Mouse (Mus musculus): Measurements from ENCODE around the gene Henmt1.

Henmt1 gene

DNA sequence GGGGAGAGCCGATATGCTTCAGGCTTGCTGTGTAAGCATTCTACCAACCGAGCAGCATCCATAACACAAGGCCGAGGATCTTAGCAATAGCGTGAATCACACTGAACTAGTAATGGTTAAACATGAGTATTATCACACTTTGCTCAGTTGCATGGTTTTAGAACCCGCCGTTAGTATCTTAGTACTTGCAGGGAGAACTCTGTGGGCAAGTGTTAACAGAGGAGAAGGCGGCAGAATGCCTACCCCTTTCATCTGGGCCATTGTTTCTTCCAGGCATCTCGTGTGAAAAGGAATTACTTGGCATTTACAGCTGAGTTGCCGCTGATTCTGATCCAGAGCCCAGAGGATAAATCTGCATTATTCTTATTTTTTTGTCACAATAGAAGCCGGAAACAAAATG is 1.3 kb downstream of the Henmt1 start:
- DNase-seq: no peak

DNA sequence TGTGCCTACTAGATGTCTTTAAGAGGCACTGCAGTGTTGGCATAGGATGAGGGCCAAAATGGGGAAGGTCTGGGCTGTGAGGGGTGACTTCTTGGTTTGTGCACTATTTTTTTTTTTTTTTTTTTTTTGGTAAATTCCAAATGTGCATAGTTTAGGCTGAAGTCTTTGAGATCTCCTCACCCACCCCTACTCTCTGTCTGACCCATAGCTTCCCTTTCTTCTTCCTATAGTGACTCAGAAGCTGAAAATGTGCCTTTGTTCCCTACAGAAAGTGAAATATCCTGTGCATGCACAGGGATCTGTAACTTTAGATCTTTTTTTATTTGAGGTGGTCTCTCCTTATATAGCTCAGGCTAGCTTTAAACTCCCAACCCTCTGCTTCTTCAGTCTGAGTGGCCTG is 18.3 kb downstream of the Henmt1 start:
- no peak for DNase-seq

- DNase-seq: no peak
Observed at GRCm38 (mm10) chr3:108959680-108960295, 20.1 kb downstream of the Henmt1 start.

- peak; percentile 27 to 68 for DNase-seq
Observed at GRCm38 (mm10) chr3:108961226-108961625, 21.6 kb downstream of the Henmt1 start.

DNA sequence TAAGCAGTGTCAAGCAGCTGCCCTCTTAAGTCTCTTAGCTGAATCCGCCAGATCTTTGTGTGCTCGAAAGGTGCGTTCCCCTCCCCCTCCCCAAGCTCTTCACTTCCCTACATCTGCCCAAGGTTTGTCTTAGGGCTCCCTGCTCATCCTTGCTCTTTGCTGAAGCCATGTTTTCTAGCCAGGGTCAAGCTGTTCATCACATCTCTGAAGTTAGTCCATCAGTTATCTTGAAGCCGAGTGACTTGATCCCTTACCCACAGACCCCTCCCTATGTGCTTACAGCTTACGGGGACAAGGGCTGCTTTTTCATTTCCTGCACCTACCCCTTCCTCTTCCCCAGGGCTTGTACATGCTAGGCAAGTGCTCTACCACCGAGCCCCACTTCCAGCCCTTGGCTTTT is 22.0 kb downstream of the Henmt1 start:
- no peak for DNase-seq

GRCm38 (mm10) chr3:108963278-108963677 is 23.6 kb downstream of the Henmt1 start:
- DNase-seq: no peak

DNA sequence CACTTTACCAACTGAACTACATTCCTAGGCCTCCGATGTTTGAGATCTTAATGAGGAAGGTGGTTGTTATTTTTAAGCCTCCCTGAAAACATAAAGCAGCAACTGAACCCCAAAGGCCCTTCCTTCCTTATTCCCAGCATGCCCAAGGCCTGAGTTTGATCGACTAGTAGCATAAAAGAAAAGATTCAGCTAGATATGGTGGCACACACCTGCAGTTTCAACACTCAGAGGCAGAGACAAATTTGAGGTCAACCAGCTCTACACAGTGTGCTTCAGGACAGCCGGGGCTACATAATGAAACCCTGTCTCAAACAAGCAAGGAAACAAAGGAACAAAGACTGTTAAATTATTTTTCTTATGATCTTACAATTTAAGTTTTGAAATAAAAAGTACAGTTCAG is 24.1 kb downstream of the Henmt1 start:
- no peak for DNase-seq

- peak in 1 of 2 experiments; percentile 13 for DNase-seq
Observed at GRCm38 (mm10) chr3:108964361-108965044, 24.8 kb downstream of the Henmt1 start.

DNA sequence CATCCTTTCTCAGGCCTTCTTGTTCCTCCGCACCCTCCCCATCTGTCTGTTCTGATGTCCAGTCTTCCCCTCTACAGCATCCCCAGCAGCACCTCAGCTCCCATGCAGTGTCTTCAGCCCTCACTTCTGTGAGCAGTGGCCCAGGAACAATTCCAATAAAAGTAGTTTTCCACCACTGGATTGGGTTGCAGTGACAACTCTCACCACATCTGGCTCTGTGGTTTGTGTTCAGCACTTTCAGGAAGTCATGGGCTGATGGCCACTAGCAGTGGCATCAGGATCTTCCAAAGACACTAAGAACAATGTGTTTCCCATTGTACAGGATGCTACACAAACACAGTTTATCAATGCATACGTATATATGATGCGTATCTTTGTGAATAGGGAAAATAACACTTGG is 26.4 kb downstream of the Henmt1 start:
- no peak for DNase-seq

GRCm38 (mm10) chr3:108973980-108974660 is 34.4 kb downstream of the Henmt1 start:
- no peak for DNase-seq

- DNase-seq: no peak
Observed at GRCm38 (mm10) chr3:108974920-108975485, 35.3 kb downstream of the Henmt1 start.

DNA sequence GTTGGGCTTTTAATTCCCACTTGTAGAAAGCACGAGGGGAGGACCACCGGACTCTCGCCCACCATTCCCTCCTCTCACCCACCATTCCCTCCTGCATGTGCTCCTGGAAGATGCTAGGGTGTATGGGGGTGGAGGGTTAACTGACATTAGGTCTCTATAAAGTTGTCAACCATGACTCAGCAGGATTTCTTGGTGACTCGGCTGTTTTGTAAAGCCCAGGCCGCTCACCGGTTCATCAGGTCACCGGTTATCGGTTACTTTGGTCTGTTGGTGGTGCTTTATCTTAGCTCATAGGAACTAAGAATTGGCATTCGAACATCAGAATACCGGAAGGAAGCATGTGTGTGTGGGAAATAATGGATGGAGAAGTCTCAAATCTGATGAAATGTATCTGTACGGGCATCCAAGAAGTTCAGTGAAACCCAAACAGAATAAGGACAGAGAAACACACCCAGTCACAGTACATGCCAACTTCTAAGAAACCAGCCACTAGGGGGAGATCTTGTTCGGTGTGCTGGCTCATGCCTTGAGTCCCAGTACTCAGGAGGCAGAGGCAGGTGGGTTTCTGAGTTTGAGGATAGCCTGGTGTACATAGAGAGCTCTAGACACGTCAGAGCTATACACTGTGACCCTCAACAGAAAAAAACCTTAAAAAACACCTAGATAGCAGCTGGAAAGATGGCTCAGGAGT is 37.8 kb downstream of the Henmt1 start:
- no peak for DNase-seq

- DNase-seq: no peak
Observed at GRCm38 (mm10) chr3:108981946-108982345, 42.3 kb downstream of the Henmt1 start.

DNA sequence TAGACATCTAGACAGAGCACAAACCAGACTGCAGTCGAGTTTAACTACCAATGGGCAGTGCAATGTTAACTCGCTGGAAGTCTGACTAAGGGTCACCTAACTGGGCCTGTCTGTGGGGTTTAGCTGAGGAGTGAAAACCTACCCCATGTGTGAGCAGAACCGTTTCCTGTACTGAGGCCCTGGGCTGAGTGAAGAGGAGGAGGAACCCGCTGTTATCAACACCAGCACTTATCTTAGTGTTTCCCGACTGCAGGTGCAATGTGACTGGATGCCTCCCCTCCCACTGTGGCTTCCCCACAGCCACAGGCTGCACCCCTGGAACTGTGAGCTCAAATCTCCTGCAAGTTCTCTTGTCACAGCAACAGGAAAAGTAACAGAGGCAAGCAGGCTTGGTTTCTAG is 44.3 kb downstream of the Henmt1 start:
- no peak for DNase-seq

DNA sequence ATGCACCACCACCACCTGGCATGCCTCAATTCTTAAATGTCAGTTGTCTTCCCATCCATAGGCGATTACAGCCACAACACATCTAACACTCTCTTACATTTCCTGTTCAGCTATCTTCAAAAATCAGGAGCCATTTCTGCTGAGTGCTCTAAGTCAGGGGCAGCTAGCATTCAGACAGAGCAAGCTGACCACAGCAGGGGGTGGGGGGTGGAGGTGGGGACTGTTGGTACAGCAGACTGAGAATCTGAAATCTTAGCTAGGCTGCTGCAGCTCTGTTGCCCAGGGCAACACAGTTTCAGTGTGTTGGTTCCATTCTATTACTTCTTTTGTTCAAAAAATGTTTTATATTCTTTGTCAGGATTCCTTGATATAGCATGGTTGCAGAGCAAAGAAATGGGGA is 46.9 kb downstream of the Henmt1 start:
- DNase-seq: no peak

GRCm38 (mm10) chr3:108987009-108987659 is 47.5 kb downstream of the Henmt1 start:
- no peak for DNase-seq

- DNase-seq: no peak
Observed at GRCm38 (mm10) chr3:108989971-108990548, 50.4 kb downstream of the Henmt1 start.

- DNase-seq: no peak
Observed at GRCm38 (mm10) chr3:108994477-108994876, 54.8 kb downstream of the Henmt1 start.

DNA sequence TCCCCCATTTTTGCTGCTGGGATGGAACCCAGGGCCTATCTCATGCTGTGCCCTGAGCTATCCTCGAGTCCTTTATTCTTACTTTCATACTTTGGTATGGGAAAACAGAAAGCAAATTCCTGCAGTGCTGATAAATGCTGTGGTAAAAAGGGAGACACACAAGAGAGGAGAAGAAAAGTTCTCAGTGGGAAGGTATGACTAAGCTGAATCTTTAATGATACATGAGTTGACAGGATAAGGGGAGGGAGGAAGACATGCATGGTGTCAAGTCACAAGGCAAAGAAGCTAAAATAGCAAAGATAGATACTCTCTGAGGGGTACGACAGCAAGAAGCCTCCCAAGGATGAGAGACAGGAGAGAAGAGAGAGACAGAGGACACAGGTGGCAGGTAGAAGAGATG is 55.7 kb downstream of the Henmt1 start:
- DNase-seq: no peak

DNA sequence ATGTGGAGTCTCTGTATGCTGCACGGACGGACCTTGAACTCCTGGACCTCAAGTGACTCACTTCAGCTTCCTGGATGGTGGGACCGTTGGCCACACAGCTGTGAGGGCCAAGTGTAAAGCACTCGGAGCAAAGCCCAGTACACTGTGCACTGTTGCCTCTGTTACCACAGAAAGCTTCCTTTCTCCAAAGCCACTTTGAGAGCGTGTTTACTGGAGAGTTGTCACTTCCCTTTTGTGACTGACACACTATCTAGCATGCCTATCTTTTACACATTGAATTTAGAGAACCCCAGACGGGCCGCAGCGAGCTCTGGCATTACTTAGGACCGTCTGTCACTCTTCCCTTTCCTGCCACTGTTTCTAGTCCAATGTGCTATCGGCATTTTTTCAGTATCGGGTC is 57.6 kb downstream of the Henmt1 start:
- DNase-seq: peak; percentile 33 to 65

GRCm38 (mm10) chr3:108997762-108998161 is 58.1 kb downstream of the Henmt1 start:
- DNase-seq: peak in 1 of 2 experiments; percentile 40

DNA sequence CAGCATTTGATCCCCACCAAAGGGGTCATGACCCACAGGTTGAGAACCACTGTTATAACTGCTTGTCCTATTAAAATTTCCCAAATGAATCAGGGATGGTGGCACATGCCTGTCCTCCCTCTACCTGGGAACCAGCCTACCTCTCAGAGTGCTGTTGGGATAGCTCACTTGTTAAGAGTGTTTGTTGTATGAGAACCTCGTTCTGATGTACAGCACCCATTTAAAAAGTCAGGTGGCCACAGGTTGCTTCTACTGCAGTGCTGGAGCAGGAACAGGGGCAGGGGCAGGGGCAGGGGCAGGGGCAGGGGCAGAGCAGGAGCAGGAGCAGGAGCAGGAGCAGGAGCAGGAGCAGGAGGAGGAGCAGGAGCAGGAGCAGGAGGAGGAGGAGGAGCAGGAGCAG is 59.5 kb downstream of the Henmt1 start:
- no peak for DNase-seq
